Mouse (Mus musculus) C2C12 (cell line): ENCODE measurements around the gene Ubald1. TPM values are rescaled to one million over a fixed set of nuclear protein-coding genes. Genes with fewer than 3 reads are reported as not detected.

Source experiments
- H3K27me3 ChIP-seq: one replicate; pipeline ENCODE4 v1.6.1; 2011; ENCODE audit not compliant: control insufficient read depth, insufficient read depth, insufficient read length
- H3K36me3 ChIP-seq: one replicate; pipeline ENCODE4 v1.6.1; 2011; ENCODE audit not compliant: control insufficient read depth, insufficient read depth
- H3K4me3 ChIP-seq: one replicate; pipeline ENCODE4 v1.5.1; 2011; ENCODE audit warnings: mild to moderate bottlenecking, control low read depth; ENCODE audit not compliant: poor library complexity, insufficient read depth, severe bottlenecking
- H3K79me2 ChIP-seq: one replicate; pipeline ENCODE4 v1.6.1; 2011; ENCODE audit not compliant: control insufficient read depth, insufficient read depth
- H3K79me3 ChIP-seq: one replicate; pipeline ENCODE4 v1.6.1; 2011; ENCODE audit warnings: low read depth, control low read depth
- H3ac ChIP-seq: one replicate; pipeline ENCODE3; 2011; ENCODE audit warnings: low read depth; ENCODE audit not compliant: control insufficient read depth, insufficient read length
- CEBPB ChIP-seq: IDR thresholded peaks from one replicate; pipeline ENCODE4 v1.6.1; 2011; ENCODE audit warnings: low read depth, mild to moderate bottlenecking, control low read depth, moderate library complexity
- CTCF ChIP-seq: IDR thresholded peaks from one replicate; pipeline ENCODE4 v1.5.1; 2011; ENCODE audit not compliant: control insufficient read depth, insufficient read depth, insufficient read length
- FOSL1 ChIP-seq: IDR thresholded peaks from one replicate; pipeline ENCODE4 v1.8.0; 2011; ENCODE audit warnings: mild to moderate bottlenecking, low read length; ENCODE audit not compliant: poor library complexity, insufficient read depth, severe bottlenecking
- MAX ChIP-seq: IDR thresholded peaks from one replicate; pipeline ENCODE4 v1.6.1; 2011; ENCODE audit warnings: mild to moderate bottlenecking, control low read depth
- MYOD1 ChIP-seq: IDR thresholded peaks from one replicate; pipeline ENCODE4 v1.6.1; 2011; ENCODE audit warnings: low read depth; ENCODE audit not compliant: control insufficient read depth, insufficient read length
- MYOG ChIP-seq: IDR thresholded peaks from one replicate; pipeline ENCODE4 v1.6.1; 2011; ENCODE audit not compliant: control insufficient read depth, insufficient read length; ENCODE audit errors: extremely low read depth
- USF1 ChIP-seq: IDR thresholded peaks from one replicate; pipeline ENCODE4 v1.6.1; 2011; ENCODE audit warnings: low read depth, mild to moderate bottlenecking, control low read depth, moderate library complexity
- long read RNA-seq, 2 experiments: library from polyadenylated mRNA; unstranded; transcript quantifications; one replicate each; pipeline ENCODE4 v2.0.0; 2019 to 2020
- polyA plus RNA-seq: library from polyadenylated mRNA; unstranded; fragments of >200 nt; fragmentation: generic; extraction: Trizol; gene quantifications from one replicate; pipeline ENCODE4 v1.2.1, GENCODE M21; 2012; ENCODE audit warnings: missing spikeins

Ubald1 gene
- 63.2 TPM for polyA plus RNA-seq
- long read RNA-seq, experiment 1, transcript Ubald1-201 (3 exons, 1,851 nt), result major isoform, 28 of 32 reads
- long read RNA-seq, experiment 1, partial matches to known transcripts, result 0 of 32 reads
- long read RNA-seq, experiment 1, other reads (novel, unspliced or antisense), result 4 of 32 reads
- long read RNA-seq, experiment 2, transcript Ubald1-201 (3 exons, 1,851 nt), result major isoform, 15 of 18 reads
- long read RNA-seq, experiment 2, partial matches to known transcripts, result 1 of 18 reads
- long read RNA-seq, experiment 2, other reads (novel, unspliced or antisense), result 2 of 18 reads

DNA sequence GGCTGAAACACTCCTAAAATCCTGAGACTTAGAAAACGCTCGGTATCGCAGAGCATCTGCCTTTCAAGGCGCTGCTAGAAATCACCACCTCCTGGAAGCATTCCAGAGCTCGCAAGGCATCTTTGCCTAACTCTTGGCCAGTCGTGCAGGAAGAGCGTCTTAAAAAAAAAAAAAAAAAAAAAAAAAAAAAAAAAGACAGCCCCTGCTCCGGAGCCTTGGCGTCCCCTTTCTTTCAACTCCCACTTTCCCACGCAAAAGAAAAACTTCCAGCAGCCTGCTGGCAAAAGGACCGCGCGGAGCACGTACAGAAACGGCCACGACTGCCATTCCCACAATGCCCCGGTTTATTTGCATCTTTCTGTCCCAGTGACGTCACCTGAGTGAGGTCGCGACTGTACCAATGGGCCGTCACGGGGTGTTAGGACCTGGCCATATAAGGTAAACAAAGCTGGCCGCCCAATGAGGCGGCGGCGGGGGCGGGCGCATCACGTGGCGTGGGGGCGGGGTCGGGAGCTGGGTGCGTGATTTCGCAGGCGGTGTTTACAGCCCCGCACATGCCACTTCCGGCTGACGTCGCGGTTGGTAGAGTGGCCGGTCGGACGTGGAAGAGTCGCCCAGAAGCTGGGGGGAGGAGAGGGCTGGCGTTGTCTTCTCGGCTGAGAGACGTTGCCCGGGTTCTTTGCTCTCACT lies at the start of gene Ubald1:
Ubald1 (minus strand) TSS at position 180 of the 690 bp plus-strand sequence.
- Histone ChIP-seq H3K79me3 (peaks cover 18% of the 10 kb centered on the region), H3K36me3 (peaks cover 12% of the 10 kb centered on the region), H3K79me2 (peaks cover 38% of the 10 kb centered on the region), H3K4me3 (peak within 1 kb of the TSS; percentile 80), H3ac (peak within 1 kb of the TSS; percentile 96), H3K27me3 (no peaks in the 10 kb centered on the region)
- TF ChIP-seq USF1, result peak; percentile 80
- peak; percentile 78 for TF ChIP-seq MAX
- TF ChIP-seq CTCF, result no peak

DNA sequence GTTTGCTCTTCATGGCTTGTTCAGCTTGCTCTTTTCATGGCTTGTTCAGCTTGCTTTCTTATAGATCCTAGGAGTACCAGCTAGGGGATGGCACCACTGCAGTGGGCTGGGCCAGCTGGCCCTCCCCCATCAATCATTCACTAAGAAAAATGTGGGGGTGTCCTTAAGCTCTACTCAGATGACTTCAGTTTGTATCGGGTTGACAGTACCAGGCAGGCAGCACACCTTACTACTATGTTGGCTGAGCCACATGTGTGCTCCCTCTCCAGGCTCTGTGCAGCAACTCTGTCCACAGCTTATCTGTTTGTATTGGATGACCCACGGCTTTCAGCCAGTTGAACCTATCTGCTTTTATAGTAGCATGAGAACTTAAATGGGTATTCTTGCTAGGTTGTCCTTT lies 48.4 kb upstream of the Ubald1 start:
- Histone ChIP-seq H3ac (no peak overlapping the region), H3K79me2 (no peaks in the 10 kb centered on the region), H3K79me3 (no peaks in the 10 kb centered on the region), H3K27me3 (no peaks in the 10 kb centered on the region), H3K36me3 (peaks cover 22% of the 10 kb centered on the region), H3K4me3 (no peak overlapping the region)
- TF ChIP-seq FOSL1 (no peak), CTCF (no peak), MYOD1 (no peak), MYOG (no peak), USF1 (no peak), MAX (no peak), CEBPB (no peak)

DNA sequence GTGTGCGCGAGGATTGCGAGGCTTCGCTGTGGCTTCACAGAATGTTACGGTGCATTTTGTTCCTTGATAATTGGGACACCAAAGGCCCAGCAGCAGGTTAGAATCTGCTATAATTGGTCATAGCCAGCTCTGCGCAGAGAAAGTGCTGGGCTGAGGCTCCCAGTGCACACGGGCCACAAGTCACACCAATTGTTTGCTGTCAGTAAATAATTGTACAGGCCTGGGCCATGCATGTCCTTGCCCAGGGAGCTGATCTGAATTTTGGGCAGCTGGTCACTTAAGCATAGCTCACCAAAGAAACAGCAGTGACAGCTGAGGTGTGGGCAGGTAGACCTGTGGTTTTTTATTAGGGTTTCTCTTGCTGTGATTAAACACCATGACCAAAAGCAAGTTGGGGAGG lies 47.9 kb upstream of the Ubald1 start:
- TF ChIP-seq MAX (no peak), MYOD1 (no peak), CTCF (no peak), FOSL1 (no peak), USF1 (no peak), MYOG (no peak), CEBPB (no peak)
- Histone ChIP-seq H3K79me2 (no peaks in the 10 kb centered on the region), H3ac (no peak overlapping the region), H3K36me3 (peaks cover 17% of the 10 kb centered on the region), H3K4me3 (no peak overlapping the region), H3K79me3 (no peaks in the 10 kb centered on the region), H3K27me3 (no peaks in the 10 kb centered on the region)

DNA sequence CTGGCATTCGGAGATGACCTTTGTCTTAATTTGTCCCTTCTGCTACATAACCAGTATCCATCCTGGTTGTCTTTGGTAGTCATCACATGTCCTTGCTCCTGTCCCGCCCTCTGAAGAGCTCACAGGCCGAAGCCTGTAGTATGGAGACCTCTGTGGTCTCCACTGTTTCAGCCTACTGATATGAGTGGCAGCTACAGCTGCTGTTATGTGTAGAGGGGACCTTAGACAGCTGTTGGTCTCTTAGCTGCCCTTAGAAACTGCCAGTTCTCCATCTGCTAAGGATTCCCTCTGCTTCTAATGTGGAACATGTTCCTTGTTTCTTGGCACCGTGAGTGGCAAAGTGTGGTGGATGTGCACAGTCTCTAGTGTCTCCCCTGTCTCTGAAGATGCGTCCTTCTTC lies 43.9 kb upstream of the Ubald1 start:
- Histone ChIP-seq H3K79me3 (no peaks in the 10 kb centered on the region), H3K27me3 (no peaks in the 10 kb centered on the region), H3ac (no peak overlapping the region), H3K4me3 (no peak overlapping the region), H3K79me2 (no peaks in the 10 kb centered on the region), H3K36me3 (peaks cover 8% of the 10 kb centered on the region)
- no peak for TF ChIP-seq FOSL1
- TF ChIP-seq MYOD1, result peak; percentile 50

DNA sequence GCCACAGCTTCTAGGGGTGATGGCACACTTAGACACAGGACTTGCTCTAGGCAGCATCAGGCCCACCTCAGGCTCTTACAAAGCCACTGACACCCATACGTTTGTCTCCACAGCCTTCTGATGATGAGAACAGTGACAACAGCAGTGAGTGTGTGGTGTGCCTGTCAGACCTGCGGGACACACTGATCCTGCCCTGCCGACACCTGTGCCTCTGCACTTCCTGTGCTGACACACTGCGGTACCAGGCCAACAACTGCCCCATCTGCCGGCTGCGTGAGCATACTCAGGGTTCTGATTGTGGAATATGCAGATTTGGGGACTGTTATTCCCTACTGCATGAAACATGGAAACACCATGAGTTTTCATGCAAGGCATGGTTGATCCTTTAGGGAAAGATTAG lies 42.4 kb upstream of the Ubald1 start:
- Histone ChIP-seq H3K79me3 (no peaks in the 10 kb centered on the region), H3ac (no peak overlapping the region), H3K36me3 (peaks cover 4% of the 10 kb centered on the region), H3K27me3 (no peaks in the 10 kb centered on the region), H3K79me2 (no peaks in the 10 kb centered on the region), H3K4me3 (no peak overlapping the region)
- TF ChIP-seq FOSL1 (no peak), MAX (no peak), MYOD1 (no peak), MYOG (no peak), CTCF (no peak), CEBPB (no peak), USF1 (no peak)

DNA sequence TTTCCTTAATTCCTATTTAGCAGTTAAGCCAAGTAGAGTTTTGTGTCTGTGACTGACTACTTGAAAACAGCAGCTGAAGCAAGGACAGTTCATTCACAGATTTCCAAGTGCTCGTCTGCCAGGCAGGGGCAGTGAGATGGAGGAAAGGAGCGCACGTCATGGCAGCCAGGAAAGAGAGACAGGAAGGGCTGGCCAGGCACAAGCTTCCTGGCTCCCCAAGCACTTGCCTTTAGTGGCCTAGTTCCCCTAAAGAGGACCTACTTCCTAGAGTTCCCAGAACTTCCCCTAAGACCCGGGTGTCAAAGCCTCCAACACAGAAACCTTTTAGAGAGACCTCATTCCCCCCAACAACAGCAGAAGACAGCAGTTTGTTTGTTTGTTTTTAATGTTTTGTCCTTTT lies 40.4 kb upstream of the Ubald1 start:
- no peaks in the 10 kb centered on the region for H3K79me3 ChIP-seq
- no peak overlapping the region for H3K4me3 ChIP-seq
- no peaks in the 10 kb centered on the region for H3K27me3 ChIP-seq
- TF ChIP-seq USF1 (no peak), CTCF (no peak), FOSL1 (no peak), MYOG (no peak), MAX (no peak), CEBPB (no peak), MYOD1 (no peak)
- H3ac ChIP-seq, result no peak overlapping the region
- no peaks in the 10 kb centered on the region for H3K79me2 ChIP-seq
- no peaks in the 10 kb centered on the region for H3K36me3 ChIP-seq
